Mouse (Mus musculus) liver, embryonic 14.5 days (tissue): Measurements from ENCODE around the gene Ak5.

ENCODE experiments used
- CTCF ChIP-seq: IDR thresholded peaks from 2 replicates; pipeline ENCODE4 v1.5.1; 2016; ENCODE audit warnings: antibody characterized with exemption, low read depth, control low read depth
- EP300 ChIP-seq: IDR thresholded peaks from 2 replicates; pipeline ENCODE4 v1.6.1; 2016; ENCODE audit warnings: antibody characterized with exemption, low read depth

DNA sequence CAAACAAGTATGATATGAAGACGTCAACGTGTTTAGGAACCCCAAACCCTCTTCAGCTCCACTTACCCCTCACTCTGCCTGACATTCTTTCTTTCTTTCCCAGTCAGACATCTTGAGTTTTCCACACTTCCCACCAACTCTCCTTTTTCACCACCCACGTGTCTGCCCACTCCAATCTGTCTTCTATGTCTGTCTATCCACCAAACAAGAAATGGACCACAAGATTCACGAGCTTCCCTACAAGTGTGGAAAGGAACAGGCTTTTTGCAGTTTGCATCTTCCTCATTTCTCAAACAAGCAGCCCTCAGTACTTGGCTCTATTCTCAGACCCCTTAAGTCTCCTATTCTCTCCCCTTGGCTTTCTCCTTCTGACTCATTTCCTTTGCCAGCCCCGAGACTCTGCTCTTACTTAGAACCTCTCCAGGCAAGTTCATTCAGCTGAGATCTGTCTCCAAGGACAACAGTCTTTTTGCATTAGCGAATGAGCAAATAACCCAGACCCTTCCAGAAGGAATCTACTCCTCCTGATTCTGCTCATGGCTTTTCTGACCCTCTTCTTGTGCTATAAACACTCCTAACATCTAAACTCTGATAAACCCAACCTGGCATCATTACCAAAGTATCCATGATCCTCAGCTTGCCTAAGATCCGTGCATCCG lies 75.3 kb downstream of the Ak5 start:
- TF ChIP-seq CTCF (no peak), EP300 (no peak)
